Mouse (Mus musculus) urinary bladder, postnatal 36 days (tissue): ENCODE measurements around the gene Spdef.

Source experiments
- DNase-seq, 2 experiments: peaks; one replicate each; pipeline ENCODE4 v3.0.0; 2022; ENCODE audit warnings: low spot score in 2 of 2, mixed read lengths in 1 of 2

Gene Spdef

GRCm38 (mm10) chr17:27677756-27678155 is 51.0 kb downstream of the Spdef start:
- no peak for DNase-seq

GRCm38 (mm10) chr17:27676270-27676669 is 52.5 kb downstream of the Spdef start:
- DNase-seq = no peak

GRCm38 (mm10) chr17:27675453-27675852 is 53.3 kb downstream of the Spdef start:
- no peak for DNase-seq

GRCm38 (mm10) chr17:27673945-27674344 is 54.8 kb downstream of the Spdef start:
- DNase-seq = no peak

- no peak for DNase-seq
Observed at GRCm38 (mm10) chr17:27671720-27672119, 57.0 kb downstream of the Spdef start.
